Mouse (Mus musculus) T-helper 17 cell (primary cell): ENCODE measurements around the gene Rfx5.
"Not testable (repeated sequence)": the region's sequence is repeated elsewhere in the genome, so short reads cannot be mapped to it uniquely, and the experiment has no call there.

Source experiments
- in situ Hi-C, 2 experiments: fragments of 300-600 bp; cut with MboI, MseI; formaldehyde crosslinking; loops; 1 replicate in 1 of 2; 2 replicates in 1 of 2; pipeline ENCODE4 v1.15.1; 2025; ENCODE audit warnings: high pct_unique_total_duplicates in 2 of 2

Rfx5 gene

DNA sequence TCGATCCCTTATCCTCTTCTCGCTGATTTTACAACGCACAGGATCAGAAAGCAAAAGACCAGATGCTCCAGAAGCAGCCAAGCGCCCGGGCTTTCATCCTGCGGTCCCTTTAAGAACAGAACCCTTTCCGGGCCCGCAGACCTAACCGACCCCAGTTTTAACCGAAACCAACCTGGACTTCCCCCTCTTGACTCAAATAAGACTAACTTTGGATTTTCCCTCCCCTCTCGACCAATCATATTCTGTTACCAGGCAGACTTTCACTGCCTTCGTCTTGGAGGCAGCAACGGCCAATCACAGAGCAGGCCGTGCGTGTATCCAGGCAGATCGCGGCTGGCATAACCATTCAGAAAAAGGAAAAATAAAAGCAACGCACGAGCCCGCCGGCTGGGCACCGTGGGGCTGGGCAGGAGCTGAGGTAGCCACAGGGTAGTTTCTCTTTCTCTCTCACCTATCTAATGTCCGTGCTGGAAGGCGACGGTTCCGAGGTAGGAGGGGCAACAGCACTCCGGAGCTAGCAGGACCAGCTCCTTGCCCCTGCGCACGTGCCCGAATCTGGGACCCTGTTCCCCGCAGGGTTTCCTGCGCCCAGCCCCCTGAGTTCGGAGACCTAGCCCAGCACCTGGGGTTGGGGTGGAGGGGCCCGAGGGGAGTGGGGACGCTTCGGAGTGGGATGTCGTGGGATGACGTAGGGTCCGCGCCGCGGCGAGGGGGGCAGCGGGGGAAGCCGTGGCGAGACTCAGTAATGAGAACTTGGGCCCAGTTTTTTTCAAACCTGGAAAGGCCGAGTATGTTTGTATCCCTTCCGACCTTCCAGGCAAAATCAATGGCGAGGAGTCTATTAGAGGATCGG is at the start of gene Rfx5:
Gene Rfx5, plus strand, starts transcription at position 312 of the 853 bp plus-strand sequence.
- in situ Hi-C loops = no loop called here

DNA sequence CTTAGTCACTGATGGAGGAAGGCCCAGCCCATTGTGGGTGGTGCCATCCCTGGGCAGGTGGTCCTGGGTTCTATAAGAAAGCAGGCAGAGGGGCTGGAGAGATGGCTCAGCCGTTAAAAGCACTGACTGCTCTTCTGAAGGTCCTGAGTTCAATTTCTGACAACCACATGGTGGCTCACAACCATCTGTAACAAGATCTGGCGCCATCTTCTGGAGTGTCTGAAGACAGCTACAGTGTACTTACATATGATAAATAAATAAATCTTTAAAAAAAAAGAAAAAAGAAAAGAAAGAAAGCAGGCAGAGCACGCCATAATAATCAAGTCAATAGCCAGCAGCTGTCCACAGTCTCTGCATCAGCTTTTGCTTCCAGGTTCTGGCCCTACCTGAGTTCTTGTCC is 49.1 kb upstream of the Rfx5 start:
- in situ Hi-C loops = not testable (repeated sequence)

GRCm38 (mm10) chr3:94906482-94906881 is 47.4 kb upstream of the Rfx5 start:
- in situ Hi-C loops = no loop called here

DNA sequence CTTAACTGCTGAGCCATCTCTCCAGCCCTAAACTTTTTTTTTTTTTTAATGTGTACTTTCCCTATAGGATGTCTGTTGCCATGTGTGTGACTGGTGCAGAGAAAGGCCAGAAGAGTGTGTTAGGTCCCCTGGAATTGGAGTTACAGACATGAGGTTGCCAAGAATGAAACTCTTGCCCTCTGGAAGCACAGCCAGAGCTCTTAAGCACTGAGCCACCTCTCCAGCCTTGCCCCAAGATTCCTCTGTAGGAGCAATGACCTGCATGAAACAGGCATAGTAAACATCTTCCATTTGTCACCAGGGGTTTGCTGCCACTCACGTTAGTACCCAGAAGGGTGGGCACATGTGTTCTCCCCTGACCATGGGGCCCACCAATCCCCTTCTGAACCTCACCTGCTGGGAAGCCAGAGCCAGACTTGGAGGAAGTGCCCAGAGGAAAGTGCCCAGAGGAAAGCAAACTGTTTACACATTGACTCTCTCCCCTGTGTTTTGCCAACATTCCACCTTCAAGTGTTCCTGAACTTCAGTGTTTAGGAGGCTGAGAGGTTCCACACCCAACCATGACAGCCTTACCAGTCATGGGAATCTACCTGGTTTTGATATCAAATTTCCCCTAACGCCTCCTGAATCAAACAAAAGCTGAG is 42.7 kb upstream of the Rfx5 start:
- in situ Hi-C loops = no loop called here

DNA sequence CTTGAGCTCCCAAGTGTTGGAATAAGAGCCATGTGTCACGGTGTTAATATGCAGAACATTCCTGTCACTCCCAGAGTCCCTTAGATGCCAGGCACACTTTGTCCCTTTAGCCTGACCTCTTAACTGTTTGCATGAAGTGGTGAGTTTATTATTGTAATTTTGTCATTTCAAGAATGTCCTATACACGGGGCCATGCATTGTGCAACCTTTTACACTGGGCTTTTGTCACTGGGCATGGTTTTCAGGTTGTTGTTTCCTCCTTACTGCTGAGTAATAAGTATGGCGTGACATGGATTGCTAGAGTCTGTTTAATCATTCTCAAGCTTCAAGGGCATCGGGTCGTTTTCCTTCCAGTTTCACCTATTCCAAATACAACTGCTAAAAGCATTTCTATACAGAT is 40.1 kb upstream of the Rfx5 start:
- in situ Hi-C loops = no loop called here

GRCm38 (mm10) chr3:94915903-94916741 is 37.8 kb upstream of the Rfx5 start:
- in situ Hi-C loops = no loop called here

- in situ Hi-C loops = no loop called here
Measured at GRCm38 (mm10) chr3:94917816-94918361, 36.0 kb upstream of the Rfx5 start.

DNA sequence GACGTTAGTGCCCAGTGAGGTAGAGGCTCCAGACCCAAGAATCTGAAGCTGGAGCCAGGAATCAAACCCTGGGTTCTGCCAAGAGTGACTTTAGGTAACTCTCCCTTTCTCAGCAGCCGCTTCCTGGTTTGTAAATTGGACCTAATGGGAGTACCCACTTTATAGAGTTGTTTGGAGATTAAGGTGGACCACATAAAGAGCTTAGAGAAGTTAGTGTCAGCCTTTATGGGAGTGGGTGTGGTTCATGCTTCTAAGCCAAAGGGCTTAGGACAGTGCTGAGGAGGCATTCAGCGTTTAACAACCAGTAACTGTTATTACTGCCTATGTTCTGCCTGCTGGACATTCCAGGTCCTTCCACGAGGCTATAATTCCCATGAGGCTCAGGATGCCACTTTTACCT is 35.0 kb upstream of the Rfx5 start:
- in situ Hi-C loops = no loop called here

GRCm38 (mm10) chr3:94921104-94921503 is 32.8 kb upstream of the Rfx5 start:
- in situ Hi-C loops = no loop called here

DNA sequence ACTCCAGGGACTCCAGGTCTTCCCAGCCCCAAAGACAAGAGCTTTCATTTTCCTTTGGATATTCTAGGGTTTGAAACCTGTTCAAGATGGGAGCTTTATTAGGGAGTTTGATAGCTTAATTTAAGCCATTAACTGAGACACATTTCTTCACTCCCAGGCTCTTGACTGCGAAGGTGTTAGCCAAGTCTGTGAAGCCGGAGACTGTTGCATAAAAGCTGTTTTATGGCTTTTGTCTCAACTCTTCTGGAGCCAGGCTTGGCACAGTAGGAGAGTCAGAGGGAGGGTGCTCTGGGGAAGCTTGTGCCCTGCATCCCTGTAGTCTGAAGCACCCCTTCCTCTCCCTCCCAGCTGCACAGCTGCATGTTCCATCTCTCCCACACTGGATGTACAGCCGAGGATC is 31.5 kb upstream of the Rfx5 start:
- in situ Hi-C loops = no loop called here

DNA sequence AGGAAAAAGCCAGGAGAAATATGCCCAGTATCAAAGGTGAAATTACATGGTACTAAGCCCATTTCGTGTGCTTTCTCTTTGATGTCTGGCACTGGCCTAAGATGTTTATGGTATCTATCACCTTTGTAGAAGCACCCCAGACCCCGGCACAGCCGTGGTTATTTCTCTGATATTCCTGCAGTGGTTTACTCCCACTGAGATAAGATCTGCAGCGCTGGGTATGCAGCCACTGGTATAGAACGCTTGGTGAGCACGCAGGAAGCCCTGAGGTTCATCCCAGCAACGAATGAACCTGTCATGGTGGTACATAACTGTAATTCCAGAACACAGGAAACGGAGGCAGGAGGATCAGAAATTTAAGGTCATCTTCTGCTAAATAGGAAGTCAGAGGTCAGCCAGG is 29.2 kb upstream of the Rfx5 start:
- in situ Hi-C loops = loop anchor here in 1 of 2 experiments (25.0 kb wide), 1 partner anchor 1362 kb away; the partner anchor contains the start of gene S100a10

DNA sequence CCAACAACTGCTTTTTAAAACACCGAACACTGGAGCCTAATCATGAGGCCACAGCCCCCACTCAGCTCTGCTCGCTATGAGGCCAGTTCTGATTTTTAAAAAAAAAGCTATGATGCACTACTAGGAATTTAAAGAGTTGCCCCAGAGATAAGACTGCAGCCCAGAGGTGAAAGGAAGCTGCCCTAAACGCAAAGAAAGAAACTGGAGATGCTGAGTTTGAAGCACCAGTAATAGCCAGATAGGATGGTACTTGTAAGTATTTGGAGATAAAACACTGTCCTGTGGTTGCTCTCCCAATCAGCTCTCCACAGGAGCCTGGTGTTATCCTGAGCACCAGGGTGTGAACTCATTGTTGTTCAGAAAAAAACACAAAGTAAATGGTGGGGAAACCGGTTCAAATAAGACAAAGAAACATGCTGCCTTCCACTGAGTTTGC is 27.6 kb upstream of the Rfx5 start:
- in situ Hi-C loops = loop anchor here in 1 of 2 experiments (25.0 kb wide), 1 partner anchor 1364 kb away; the partner anchor contains the start of gene S100a10

DNA sequence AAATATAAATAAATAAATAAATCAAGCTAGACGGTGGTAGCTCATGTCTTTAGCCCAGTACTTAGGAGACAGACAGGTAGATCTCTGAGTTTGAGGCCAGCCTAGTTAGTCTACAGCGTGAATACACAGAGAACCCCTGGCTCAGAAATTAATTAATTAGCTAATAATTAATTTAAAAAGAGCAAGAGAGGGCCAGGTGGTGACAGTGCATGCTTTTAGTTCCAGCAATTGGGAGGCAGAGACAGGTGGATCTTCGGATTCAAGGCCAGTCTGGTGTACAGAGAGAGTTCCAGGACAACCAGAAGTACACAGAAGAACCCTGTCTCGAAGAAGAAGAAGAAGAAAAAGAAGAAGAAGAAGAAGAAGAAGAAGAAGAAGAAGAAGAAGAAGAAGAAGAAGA is 24.9 kb upstream of the Rfx5 start:
- in situ Hi-C loops = loop anchor here in 1 of 2 experiments (25.0 kb wide), 1 partner anchor 1367 kb away; the partner anchor contains the start of gene S100a10

DNA sequence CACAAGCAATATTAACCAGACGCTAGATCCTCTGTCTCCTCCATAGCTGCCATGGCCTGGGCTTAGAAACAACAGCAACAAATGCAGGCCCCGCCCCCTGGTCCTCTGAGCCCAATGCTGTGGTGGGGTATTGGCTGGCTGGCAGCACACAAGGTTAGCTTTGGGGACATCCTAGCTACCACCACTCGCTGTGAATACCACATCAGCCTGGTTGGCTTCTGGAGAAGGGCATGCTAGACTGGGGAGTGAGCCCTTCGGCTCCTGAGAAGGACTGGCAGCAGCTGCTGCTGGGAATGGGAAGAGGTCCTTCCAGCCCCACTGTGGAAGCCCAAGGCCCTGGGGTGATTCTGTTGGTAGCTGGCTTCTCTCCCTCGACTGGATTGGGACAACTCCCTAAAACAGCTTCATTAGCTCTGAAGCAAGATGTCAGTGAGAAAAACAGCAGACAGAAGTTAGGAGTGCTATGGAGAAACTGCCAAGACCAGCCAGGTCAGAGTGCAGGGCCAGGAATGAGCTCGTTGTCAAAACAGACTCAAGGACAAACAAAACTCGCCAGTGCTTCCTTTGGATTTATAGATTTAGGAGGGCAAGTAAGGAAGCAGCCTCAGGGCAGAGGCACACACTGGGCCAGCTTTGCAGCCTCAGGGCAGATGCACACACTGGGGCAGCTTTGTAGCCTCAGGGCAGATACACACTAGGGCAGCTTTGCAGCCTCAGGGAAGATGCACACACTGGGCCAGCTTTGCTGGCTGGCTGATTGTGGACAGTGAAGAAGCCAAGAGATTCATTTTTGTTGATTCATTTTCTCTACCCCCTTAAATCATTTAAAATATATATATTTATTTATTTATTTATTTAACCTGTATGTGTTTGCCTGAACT is 23.2 kb upstream of the Rfx5 start:
- in situ Hi-C loops = loop anchor here in 1 of 2 experiments (5.0 to 25.0 kb wide), 2 partner anchors 238 to 1368 kb away; partner anchors contain the start of genes S100a10 and Selenbp2

DNA sequence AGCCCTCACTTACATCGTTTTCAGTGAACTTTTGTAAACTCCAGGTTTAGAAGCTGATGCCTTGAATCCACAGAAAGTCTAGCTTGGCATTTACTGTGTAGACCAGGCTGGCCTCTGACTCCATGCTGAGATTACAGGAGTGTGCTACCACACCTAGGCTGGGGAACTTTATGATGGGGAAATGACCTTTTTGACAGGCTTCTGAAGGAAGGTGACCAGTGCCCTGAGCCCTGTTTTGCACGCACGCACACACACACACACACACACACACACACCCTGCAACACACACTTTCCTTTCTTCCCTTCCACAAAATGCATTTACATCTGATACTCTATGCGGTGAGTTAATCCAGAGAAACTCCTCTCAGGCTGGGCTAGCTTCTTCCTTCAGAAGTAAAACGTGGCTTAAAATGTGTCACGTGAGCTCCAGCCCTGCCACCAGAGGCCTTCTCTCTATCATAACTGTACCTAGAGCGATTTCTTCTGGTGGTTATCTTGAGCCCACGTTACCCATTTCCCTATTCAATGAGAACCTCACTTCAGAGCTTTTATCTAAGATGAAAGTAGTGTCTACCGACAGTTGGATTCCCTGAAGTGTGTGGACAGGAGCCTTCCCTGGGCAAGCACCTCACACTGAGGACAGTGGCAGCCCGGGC is 22.3 kb upstream of the Rfx5 start:
- in situ Hi-C loops = loop anchor here in 1 of 2 experiments (5.0 to 25.0 kb wide), 2 partner anchors 239 to 1369 kb away; partner anchors contain the start of genes S100a10 and Selenbp2

DNA sequence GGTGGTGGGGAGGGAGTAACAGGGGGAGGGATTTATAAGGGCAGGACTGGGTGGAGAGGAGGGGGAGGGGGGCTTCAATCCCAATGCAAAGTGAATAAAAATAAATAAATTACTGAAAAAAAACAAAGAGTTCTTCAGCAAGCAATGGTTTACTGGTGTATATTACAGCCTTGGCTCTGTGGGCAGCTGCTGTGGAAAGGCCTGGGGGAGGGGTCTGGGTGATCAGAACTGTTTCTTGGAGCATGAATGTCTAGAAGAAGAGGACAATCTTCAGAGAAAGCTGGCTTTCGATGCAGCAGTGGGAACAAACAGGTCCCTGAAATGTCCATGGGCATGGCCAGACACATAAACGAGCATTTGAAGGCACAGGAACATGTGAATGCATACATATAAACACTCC is 21.6 kb upstream of the Rfx5 start:
- in situ Hi-C loops = loop anchor here in 1 of 2 experiments (5.0 to 25.0 kb wide), 2 partner anchors 240 to 1370 kb away; partner anchors contain the start of genes S100a10 and Selenbp2

- in situ Hi-C loops = loop anchor here in 1 of 2 experiments (5.0 to 25.0 kb wide), 2 partner anchors 241 to 1371 kb away; partner anchors contain the start of genes S100a10 and Selenbp2
Measured at GRCm38 (mm10) chr3:94932809-94933564, 20.9 kb upstream of the Rfx5 start, which contains the start of gene Selenbp1. TSS of gene Selenbp1 (plus strand) at chr3:94933056.

- in situ Hi-C loops = loop anchor here in 1 of 2 experiments (5.0 to 25.0 kb wide), 2 partner anchors 241 to 1371 kb away; partner anchors contain the start of genes S100a10 and Selenbp2
Measured at GRCm38 (mm10) chr3:94933604-94934003, 20.3 kb upstream of the Rfx5 start.
